Mouse (Mus musculus) layer of hippocampus, postnatal 14 days (tissue): ENCODE data around the gene Platr17. TPM values are rescaled to one million over a fixed set of nuclear protein-coding genes. Genes with fewer than 3 reads are reported as not detected.
"Not testable (repeated sequence)": the region's sequence is repeated elsewhere in the genome, so short reads cannot be mapped to it uniquely, and the experiment has no call there.

Experiments used
- DNase-seq, 2 experiments: peaks; one replicate each; pipeline ENCODE4 v3.0.0; 2021 to 2022; ENCODE audit warnings: low spot score in 2 of 2, mixed read lengths in 1 of 2
- total RNA-seq, 2 experiments: library from RNA; stranded (reverse); gene quantifications; 2 replicates each; pipeline ENCODE4 v1.2.3; 2021

Platr17 gene
- total RNA-seq, 2 experiments from 2014 or later: 0.50 TPM; not detected in 1

DNA sequence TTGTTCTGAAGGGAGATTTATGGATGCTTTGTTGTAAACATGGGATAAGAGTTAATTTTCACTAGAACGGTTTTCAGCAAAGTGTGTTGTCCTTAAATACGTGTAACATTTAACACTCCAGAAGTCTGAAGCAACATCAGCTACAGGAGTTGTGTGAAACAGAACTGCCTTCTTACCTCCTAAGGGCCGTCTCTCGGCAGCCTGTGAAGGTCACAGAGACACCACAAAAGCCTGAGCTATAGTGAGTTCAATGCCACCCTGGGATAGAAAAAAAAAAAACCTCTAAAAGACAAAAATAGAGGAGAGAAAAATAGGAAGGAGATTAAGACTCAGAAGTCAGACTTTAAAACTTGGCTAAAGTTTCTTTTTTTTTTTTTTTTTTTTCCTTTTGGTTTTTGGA is 2.9 kb upstream of the Platr17 start:
- DNase-seq: no peak

DNA sequence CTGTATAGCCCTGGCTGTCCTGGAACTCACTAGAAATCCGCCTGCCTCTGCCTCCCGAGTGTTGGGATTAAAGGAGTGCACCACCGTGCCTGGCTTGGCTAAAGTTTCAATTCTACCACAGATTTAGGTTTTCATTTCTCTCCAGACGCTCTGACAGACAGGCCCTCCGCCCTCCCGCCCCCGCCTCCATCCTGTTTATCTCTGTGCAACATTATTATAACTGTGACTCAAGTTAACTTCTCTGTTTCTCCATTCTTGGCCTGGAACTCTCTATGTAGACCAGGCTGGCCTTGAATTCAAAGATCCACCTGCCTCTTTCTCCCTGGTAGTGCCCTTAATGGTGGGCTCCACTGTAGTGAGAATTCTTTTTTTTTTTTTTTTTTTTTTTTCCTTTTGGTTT is 2.4 kb upstream of the Platr17 start:
- DNase-seq: no peak

DNA sequence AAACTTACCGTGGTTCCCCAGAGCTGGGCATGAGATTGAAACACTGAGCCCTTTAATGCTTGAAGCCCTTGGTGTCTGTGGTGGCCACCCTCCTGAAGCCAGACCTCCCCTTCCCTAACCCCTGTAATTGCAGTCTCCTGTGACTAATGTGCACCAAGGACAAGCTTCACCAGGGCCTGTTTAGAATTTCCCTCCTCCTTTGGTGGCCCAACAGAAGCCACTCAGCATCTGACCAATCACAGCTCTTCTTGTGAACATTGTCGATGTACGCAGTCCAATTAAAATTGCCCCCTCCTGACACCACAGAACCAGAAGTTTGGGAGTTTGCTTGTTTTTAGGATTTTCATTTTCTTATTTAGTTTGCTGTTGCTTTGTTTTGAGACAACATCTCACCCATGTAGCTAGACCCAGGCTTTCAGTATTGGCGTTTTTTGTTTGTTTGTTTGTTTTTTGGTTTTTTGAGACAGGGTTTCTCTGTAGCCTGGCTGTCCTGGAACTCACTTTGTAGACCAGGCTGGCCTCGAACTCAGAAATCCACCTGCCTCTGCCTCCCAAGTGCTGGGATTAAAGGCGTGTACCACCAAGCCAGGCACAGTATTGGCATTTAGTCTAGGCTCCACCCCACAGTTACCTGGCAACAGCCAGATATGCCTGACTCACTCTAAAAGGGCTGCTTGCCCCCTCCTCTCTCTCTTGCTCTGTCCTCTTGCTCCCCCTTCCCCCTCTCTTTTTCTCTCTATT is 854 bp upstream of the Platr17 start:
- DNase-seq: not testable (repeated sequence)

DNA sequence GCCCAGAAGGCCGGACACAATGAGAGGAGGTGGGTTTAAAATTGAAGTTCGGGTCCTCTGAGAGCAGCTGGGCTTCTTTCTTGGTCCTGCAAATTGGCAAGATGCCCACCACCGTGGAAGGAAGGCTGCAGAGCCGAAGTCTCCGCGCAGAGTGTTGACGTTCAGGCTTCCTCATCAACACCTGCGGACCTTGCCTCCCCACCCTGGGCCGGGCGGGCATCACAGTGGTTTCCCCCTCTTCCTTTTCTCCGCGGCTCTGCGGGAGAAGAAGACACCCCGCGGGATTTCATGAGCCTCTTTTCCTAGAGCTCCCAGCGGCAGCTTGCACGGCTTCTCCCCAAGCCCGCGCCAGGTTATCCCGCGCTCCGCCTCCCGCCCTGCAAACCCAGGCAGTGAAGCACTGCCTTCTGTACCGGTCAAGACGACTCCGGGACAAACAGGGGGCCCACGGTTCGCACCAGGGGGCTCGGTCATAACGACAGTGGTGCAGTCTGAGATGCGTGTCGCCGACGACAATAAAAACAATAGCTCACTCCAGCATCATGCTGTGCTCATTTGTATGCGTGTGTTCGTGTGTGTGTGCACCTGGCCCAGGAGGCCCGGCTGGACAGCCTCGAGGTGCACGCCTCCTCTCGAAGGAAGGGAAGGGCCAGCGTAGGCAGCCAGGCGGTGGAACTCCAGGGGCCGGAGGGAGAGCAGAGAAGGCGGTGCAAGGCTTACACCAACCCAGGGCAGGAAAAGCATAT is 3.6 kb downstream of the Platr17 start:
- DNase-seq: peak; percentile 55 to 61

DNA sequence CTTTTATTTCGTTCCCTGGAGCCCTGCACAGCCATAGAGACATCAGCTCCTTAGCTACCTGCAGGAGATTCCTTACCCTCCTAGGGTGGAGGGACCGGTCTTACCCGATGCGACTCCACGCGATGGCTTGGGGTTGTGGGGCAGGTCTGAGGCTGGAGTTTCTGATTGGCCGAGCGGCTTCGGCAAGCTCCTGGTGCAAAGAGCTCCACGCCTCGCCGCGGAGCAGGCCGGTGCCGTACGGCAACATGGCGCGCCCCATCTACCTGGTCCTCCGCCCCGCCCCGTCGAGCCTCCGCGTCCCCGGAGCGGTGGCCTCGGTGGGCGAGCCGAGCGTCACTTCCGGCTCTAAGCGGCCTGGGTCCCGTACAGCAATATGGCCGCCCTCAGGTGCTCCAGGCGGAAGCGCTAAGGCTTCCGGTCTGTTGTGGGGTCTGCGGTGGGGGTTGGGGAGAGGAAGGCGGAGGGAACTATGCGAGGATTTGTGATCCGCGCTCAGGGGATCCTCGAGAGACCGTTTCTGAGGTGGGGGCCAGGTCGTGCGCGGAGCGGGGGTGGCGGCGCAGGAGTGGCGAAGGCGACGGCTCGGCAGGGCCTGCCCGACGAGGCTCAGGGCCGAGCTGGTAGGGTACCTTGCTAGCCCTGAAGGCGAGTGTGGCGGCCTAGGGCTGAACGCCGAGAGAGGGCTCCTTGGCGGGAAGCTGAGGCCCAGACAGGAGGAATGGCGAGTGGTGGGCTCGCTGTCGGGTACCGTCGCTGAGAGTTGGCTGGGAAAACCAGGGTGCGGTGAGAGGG is 4.3 kb downstream of the Platr17 start, which contains the start of gene Daxx:
Gene Daxx, plus strand, starts transcription at position 338 of the 792 bp plus-strand sequence.
- peak; percentile 97 to 99 for DNase-seq

DNA sequence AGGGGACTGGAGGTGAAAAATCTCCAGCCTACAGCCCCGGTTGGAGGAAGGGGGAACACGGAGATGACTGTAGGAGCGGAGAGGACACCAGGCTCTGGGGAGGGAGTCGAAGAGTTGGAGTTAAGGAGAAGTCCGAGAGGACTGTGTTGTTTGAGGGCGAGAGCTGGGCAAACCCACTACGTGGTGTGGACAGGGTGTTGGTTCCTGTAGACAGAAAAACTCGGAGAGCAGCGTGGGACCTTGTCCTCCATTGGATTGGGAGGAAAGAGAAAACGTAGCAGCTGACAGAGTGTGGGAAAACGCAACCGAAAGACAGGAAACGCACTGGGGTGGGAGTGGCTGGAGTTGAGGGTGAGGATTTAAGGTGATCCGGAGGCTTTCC is 4.9 kb downstream of the Platr17 start:
- no peak for DNase-seq

DNA sequence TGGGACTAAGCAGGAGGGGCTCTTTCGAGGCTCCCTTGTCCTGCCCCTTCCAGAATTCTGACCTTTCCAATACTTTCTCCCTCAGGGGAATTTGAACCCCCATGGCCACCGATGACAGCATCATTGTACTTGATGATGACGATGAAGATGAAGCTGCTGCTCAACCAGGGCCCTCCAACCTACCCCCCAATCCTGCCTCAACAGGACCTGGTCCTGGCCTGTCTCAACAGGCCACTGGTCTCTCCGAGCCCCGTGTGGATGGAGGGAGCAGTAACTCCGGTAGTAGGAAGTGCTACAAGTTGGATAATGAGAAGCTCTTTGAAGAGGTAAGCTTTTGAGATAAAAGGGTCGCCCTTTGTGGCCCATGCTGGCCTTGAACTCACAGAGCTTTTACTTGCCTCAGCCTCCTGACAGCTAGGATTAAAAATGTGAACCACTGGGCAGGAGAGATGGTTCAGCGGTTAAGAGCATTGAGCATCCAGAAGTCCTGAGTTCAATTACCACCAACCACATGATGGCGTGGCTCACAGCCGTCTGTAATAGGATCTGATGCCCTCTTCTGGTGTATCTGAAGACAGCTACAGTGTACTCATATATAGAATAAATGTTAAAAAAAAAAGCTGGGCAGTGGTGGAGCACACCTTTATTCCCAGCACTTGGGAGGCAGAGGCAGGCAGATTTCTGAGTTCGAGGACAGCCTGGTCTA is 5.6 kb downstream of the Platr17 start:
- no peak for DNase-seq

DNA sequence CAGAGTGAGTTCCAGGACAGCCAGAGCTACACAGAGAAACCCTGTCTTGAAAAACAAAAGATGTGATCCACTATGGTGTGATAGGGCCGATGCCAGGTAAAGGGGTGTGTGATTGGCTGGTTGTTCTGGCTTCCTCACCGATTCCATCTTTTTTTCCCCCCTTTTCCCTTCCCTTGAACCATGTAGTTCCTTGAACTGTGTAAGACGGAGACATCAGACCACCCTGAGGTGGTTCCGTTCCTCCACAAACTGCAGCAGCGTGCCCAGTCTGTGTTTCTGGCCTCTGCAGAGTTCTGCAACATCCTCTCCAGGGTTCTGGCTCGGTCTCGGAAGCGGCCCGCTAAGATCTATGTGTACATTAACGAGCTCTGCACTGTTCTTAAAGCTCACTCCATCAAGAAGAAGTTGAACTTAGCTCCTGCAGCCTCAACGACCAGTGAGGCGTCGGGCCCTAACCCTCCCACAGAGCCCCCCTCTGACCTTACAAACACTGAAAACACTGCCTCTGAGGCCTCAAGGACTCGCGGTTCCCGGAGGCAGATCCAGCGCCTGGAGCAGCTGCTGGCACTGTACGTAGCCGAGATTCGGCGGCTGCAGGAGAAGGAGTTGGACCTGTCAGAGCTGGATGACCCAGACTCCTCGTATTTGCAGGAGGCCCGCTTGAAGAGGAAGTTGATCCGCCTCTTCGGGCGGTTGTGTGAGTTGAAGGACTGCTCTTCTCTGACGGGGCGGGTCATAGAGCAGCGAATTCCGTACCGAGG is 6.3 kb downstream of the Platr17 start:
- no peak for DNase-seq

DNA sequence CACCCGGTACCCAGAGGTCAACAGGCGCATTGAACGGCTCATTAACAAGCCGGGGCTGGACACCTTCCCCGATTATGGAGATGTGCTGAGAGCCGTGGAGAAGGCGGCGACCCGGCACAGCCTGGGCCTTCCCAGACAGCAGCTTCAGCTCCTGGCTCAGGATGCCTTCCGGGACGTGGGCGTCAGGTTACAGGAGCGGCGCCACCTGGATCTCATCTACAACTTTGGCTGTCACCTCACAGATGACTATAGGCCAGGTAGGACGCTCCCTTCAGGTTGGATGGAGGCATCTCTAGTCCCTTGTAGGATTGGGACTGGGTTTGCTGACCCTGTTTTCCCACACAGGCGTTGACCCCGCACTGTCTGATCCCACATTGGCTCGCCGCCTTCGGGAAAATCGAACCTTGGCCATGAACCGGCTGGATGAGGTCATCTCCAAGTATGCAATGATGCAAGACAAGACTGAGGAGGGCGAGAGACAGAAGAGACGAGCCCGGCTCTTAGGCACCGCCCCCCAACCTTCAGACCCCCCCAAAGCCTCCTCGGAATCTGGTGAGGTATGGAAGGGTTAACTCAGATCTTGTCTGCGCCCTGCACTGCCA is 7.0 kb downstream of the Platr17 start:
- DNase-seq: no peak

DNA sequence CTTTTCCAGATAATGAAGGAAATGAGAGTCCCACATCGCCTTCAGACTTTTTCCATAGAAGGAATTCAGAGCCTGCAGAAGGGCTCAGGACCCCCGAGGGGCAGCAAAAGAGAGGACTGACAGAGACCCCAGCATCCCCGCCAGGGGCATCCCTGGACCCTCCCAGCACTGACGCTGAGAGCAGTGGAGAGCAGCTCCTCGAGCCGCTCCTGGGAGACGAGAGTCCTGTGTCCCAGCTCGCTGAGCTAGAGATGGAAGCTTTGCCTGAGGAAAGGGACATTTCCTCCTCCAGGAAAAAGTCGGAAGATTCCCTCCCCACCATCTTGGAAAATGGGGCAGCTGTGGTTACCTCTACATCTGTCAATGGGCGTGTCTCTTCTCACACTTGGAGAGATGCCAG is 8.3 kb downstream of the Platr17 start:
- DNase-seq: no peak

DNA sequence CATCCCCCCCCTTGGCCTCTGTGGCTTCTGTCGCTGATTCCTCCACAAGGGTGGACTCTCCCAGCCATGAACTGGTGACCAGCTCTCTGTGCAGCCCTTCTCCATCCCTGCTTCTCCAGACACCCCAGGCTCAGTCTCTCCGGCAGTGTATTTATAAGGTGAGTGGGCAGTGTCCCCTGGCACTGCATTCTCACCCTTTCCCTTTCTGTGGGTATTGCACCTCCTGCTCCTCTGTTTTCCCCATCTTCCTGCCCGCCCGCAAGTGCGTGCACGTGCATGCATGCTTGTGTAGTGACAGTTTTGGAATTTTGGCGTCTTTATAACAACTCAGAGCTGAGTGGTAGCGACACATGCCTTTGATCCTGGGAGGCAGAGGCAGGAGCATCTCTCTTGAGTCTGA is 9.0 kb downstream of the Platr17 start:
- DNase-seq: no peak

DNA sequence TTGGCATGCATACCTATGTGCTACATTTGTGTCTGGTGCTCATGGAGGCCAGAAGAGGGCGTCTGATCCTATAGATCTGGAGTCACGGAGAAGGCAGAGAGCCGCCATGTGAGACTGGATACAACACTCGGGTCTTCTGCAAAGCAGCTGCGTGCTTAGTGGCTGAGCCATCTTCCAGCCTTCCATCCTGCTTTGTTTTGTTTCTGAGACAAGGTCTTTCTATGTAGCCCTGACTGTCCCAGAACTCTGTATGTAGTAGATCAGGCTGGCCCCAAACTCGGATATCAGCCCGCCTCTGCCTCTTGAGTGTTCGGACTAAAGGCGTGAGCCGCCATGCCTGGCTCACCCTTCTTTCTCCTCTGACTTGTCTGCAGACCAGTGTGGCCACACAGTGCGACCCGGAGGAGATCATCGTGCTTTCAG is 10.0 kb downstream of the Platr17 start:
- no peak for DNase-seq

DNA sequence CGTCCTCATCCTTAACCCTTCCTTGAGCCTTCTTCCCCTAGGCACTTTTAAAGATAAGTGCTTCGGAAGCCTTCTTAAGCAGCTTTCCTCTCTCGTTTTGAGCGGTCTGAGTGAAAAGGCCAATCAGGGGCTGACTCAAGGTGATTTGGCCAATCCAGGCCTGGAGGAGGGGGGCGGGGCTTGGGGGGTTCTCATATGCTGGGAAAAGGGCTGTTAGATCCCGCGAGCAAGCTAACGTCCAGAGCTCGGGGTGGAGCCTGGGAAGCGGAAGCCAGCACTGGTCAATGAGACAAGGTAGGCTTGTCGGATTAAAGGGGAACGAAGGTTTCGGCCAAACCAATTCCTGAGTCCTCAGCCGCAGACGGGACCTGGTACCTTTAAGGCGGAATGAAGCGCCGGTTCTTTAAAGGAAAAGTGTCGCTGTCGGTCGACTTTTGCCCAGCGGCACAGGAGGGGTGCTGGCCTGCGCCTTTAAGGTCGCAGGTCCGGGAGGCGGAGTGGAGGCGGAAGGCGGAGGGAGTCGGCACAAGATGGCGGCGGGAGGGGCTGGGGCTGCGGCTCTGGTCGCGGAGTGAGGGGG is 10.8 kb downstream of the Platr17 start, which contains the start of the genes Tapbp and Zbtb22:
Gene Tapbp, plus strand, starts transcription at position 229 of the 580 bp plus-strand sequence.
Gene Zbtb22, plus strand, starts transcription at position 234 of the 580 bp plus-strand sequence.
- DNase-seq: peak; percentile 96 to 97

DNA sequence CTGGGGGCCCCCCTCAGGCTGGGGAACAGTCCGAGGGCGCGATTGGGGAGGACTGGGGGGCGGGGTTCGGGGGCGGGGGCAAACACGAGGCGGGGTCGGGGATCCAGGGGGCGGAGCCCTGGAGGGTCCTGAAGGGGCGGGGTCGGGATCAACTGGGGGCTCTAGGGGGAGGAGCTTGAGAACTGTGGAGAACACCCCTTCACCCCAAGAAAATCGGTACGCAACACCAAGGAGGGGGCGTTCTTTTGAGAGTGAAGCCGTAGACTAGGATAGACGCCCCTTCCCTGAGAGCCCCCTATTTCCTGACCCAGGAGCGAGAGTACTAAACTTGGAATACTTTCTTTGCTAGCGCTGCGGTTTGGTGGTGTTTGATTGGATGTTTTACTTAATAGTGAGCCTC is 11.4 kb downstream of the Platr17 start:
- DNase-seq: no peak

DNA sequence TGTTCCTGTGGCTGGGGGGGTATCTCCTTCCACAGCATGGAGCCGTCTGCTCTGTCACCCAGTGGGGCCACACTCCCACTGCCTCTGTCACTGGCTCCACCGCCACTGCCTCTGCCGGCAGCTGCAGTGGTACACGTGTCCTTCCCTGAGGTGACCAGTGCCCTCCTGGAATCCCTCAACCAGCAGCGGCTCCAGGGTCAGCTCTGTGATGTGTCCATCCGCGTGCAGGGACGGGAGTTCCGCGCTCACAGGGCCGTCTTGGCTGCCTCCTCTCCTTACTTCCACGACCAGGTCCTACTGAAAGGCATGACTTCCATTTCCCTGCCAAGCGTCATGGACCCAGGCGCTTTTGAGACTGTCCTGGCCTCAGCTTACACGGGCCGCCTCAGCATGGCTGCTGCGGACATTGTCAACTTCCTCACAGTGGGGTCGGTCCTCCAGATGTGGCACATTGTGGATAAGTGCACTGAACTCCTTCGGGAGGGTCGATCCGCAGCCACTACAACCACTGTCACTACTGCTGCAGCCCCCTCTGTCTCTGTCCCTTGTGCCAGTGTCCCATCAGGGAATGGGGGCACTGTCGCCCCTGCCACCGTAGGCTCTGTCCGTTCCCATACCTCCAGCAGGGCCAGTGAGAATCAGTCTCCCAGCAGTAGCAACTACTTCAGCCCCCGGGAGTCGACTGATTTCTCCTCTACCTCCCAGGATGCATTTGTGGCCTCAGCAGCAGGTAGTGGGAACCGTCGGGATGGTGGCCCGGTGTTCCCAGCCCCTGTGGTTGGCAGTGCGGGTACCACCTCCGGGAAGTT is 12.1 kb downstream of the Platr17 start:
- no peak for DNase-seq

DNA sequence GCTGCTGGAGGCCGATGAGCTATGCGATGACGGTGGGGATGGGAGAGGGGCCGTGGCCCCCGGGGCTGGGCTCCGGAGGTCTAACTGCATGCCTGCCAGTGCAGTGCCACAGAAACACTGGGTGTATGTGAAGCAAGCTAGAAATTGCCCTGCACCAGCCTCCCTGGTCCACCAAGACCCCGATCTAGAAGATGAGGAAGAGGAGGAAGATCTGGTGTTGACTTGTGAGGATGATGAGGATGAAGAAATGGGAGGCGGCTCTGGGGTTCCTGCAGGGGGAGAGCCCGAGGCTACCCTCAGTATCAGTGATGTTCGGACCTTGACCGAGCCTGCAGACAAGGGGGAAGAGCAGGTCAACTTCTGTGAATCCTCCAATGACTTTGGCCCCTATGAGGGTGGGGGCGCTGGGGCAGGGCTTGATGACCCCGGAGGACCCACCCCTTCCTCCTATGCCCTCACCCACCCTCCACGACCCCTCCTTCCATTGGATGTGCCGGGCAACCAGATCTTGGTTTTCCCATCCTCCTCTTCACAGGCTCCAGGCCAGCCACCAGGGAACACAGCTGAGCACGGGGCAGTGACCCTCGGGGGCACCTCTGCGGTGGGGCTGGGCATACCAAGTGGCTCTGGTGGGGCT is 12.8 kb downstream of the Platr17 start:
- DNase-seq: no peak

DNA sequence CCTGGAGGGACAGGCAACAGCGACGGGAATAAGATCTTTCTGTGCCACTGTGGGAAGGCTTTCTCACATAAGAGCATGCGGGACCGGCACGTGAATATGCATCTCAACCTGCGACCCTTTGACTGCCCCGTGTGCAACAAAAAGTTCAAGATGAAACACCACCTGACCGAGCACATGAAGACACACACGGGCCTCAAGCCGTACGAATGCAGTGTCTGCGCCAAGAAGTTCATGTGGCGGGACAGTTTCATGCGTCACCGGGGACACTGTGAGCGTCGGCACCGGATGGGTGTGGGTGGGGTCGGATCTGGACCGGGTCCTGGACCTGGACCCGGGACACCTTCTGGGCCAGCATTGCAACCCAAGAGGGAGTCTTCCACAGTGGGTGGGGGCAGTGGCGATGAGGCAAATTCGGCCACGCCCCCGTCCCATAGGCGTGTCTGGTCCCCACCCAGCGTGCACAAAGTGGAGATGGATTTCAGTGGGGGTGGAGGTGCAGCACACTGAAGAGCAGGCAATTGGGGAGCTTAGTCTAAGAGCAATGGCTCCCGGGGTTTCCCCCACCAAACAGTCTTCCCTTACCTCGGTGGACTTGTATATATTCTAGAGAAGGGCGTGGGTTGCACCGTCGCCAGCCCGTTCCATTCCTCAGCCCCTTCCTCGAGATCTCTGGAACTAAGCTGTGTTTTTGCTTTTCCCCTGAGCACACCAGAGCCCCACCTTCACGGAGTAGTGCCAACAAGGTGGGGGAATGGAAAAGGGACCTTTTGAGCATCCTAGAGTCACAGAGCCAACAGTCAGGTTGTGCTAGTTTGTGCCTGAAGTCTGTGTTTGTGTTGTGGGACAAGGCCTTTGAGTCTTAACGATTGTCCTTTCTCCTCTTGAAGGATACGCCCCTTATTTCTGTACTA is 13.6 kb downstream of the Platr17 start:
- no peak for DNase-seq
